Mouse (Mus musculus): ENCODE results near the gene Olfr535.

- no peak for TF ChIP-seq POLR2A (IDR thresholded peaks at IDR 0.05; ENCODE audit: extremely low read depth, insufficient read depth, low read length)
- no peak for TF ChIP-seq CTCF (IDR thresholded peaks at IDR 0.05; ENCODE audit: extremely low read depth, insufficient read depth, low read length)
Measured at GRCm38 (mm10) chr7:140494231-140494630, 10.2 kb downstream of the Olfr535 start.

Data from cortical plate, adult 2 months (tissue).